Mouse (Mus musculus) spleen, adult 10 weeks (tissue): ENCODE measurements around the gene Rell1. TPM values are rescaled to one million over a fixed set of nuclear protein-coding genes. Genes with fewer than 3 reads are reported as not detected.

ENCODE experiments used
- polyA plus RNA-seq: library from polyadenylated mRNA; stranded (reverse); fragments of 350-450 nt; fragmentation: Illumina TruSeq; extraction: RNeasy Lipid Tissue Mini Kit (QIAGEN cat#74804); gene quantifications from one replicate; pipeline ENCODE4 v1.2.3, GENCODE M21; 2015; ENCODE audit warnings: low replicate concordance; ENCODE audit not compliant: insufficient read depth

Rell1 gene
- 22.0 TPM for polyA plus RNA-seq

DNA sequence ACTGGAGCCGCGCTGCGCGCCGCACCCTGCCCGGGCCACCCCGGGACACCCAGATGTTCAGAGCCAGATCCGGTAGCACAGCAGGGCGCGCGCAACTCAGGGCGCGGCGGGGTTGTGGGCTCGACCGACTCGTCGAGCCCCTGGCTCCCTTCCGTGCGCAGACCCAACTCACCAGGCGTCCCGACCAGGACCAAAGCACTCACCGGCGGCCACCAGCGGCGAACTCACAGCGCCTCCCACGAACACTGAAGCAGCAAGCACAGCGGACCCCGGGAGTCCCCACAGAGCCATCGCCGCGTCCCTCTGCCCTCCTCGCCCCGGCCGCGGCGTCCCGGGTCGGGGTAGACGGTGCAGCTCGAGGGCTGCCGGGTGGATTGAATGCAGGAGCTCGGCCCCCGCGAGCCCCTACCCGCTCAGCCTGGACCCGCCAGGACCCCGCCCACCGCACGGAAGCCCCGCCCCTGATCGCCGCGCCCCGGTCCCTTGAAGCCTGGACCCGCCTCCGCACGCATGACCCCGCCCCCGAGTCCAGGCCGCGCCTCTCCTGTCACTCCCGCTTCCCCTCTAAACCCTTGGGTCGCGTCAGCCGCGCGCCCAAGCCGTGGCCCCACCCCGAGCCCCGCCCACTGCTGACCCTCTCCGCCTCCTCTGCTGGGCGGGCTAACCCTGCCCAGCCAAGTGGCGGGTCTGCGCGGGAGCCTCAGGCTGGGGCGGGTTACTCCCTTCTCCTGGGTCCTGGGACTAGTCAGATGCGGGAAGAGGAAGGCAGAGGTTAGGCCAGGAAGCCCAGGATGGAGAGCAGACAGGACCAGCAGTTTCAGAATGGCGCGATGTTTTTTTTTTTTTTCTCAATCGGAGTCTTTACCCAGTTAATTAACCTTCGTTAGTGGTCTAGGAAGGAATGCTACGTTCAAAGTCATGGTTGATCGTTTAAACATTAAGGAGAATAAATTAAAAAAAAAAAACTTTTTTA lies at the start of gene Rell1:
Gene Rell1 (minus strand): TSS at position 455 of the 973 bp plus-strand sequence.

Other genes starting within 250 kb of the Rell1 start
- 2.6 TPM for gene 0610040J01Rik, start 156.5 kb downstream of the Rell1 start, polyA plus RNA-seq
- gene Pgm2, start 124.1 kb upstream of the Rell1 start, polyA plus RNA-seq = 20.5 TPM
- 45.4 TPM for gene Tbc1d1, start 187.4 kb upstream of the Rell1 start, polyA plus RNA-seq